Mouse (Mus musculus) E14TG2a.4 (cell line): Measurements from ENCODE around the gene Tmem235.
A peak's percentile ranks its signal among the peaks of the same experiment; 100 is the strongest.

Experiments
- H3K27me3 ChIP-seq: 2 replicates; pipeline ENCODE4 v1.6.1; 2014; ENCODE audit warnings: low read length, control low read depth; ENCODE audit not compliant: insufficient read depth
- H3K36me3 ChIP-seq: 2 replicates; pipeline ENCODE4 v1.6.1; 2014; ENCODE audit warnings: low read length, control low read depth; ENCODE audit not compliant: insufficient read depth
- H3K4me1 ChIP-seq: replicated peaks from 2 replicates; pipeline ENCODE4 v1.6.1; 2014; ENCODE audit warnings: low read depth, low read length, control low read depth
- H3K4me3 ChIP-seq: replicated peaks from 2 replicates; pipeline ENCODE4 v1.5.1; 2014; ENCODE audit warnings: mild to moderate bottlenecking, low read length
- H3K9me3 ChIP-seq: 2 replicates; pipeline ENCODE4 v1.6.1; 2014; ENCODE audit warnings: low read length, control low read depth
- CTCF ChIP-seq: conservative IDR thresholded peaks from 2 replicates; pipeline ENCODE4 v1.5.1; 2014; ENCODE audit warnings: low read length
- NANOG ChIP-seq: IDR thresholded peaks from 2 replicates; pipeline ENCODE4 v1.6.1; 2014; ENCODE audit warnings: borderline replicate concordance, low read length, mixed read lengths
- POU5F1 ChIP-seq: IDR thresholded peaks from 2 replicates; pipeline ENCODE4 v1.6.1; 2014; ENCODE audit warnings: low read length, borderline replicate concordance

Gene Tmem235

DNA sequence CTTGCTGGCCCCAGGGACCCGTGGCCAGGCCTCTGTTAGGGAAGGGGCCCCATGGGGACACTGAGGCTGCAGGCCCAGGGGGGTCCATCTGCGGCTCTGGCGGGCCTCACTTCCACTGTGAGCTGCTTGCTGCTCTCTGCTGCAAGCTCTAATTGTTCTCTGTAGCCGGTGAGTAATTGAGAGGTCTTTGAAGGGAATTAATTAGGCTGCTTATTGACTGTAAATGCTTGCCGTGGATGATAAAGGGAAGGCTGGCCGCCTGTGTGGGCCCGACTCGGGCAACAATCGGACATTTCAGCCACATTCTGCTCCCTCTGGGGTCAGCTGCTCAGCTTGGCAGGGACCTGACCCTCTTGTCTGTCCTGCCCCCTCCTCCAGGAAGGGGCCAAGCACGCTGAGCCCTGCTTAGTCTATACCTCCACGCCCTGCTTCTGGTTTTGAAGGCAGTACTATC, 29.4 kb downstream of the Tmem235 start:
- Histone ChIP-seq H3K9me3 (peaks cover 23% of the 10 kb centered on the region), H3K4me3 (peak overlapping the region; percentile 79), H3K36me3 (0 out of 2 replicates have a peak, but pooled peaks cover 16% of the 10 kb centered on the region), H3K27me3 (no peaks in the 10 kb centered on the region), H3K4me1 (peaks cover 89% of the 10 kb centered on the region)
- TF ChIP-seq CTCF, result no peak
- no peak for TF ChIP-seq NANOG
- TF ChIP-seq POU5F1, result no peak

DNA sequence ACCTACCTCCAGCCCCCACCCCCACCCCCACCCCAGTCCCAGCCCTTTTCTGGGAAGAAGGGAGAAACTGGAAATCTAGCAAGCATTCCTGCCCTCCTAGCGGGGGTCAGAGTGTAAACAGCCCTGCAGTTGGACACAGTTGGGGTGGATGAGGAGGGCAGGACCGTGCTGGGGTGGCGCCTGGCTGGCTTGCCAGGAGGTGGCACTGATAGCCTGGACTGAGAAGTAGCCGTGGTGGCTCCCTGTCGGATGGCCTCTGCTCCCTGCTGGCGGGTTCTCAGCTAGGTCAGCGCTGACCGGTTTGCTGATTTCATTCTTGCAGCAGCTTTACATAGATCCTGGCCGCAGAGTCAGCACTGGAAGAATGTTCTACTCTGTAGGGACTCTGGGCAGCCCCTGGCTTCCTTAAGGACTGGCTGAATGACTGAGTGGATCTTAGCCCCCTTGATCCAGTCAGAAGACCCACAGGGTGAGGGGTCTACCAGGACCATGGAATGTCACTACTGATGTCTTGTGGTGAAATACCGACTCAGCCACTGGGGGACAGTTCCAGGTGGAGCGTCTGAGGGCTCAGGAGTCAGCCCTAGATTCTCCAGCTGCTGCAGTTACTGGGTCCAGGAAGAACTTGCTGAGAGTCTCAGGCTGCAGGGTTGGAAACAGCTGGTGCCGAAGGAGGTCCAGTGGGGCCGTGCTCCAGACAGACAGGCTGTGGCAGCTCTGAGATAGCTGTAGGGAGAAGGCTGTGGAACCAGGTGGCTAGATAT, 30.1 kb downstream of the Tmem235 start:
- 0 out of 2 replicates have a peak, but pooled peaks cover 15% of the 10 kb centered on the region for H3K36me3 ChIP-seq
- peak overlapping the region; percentile 67 for H3K4me3 ChIP-seq
- TF ChIP-seq NANOG (no peak), CTCF (no peak), POU5F1 (no peak)
- no peaks in the 10 kb centered on the region for H3K27me3 ChIP-seq
- peaks cover 95% of the 10 kb centered on the region for H3K4me1 ChIP-seq
- H3K9me3 ChIP-seq, result peaks cover 15% of the 10 kb centered on the region

DNA sequence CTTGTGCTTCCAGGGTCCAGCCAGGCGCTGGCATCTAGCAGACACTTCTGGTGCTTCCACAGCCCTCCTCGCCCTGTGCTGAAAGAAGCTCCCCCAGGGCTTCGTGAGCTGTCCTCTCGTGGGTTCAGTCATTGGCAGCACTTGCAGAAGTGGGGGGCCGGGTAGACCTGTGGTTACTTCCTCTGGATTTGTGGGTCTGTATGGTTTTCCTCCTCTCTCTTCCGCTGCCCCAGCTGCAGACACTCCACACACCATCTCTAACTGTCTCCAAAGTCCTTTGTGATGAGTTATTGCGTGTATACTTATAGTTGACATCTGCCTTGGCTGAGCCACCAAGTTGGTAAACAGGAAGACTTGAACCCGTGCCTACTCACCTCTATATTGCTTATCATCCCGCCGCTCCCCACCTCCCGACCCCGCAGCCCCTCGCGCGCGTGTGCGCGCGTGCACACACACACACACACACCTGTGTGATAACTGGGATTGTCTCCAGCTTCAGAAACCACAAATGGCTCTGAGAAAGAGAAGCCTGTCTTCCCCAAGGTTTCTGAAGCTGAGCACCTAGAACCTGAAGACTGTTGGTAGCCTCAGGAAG, 31.1 kb downstream of the Tmem235 start:
- H3K4me1 ChIP-seq, result peaks cover 92% of the 10 kb centered on the region
- TF ChIP-seq CTCF (no peak), POU5F1 (no peak), NANOG (no peak)
- H3K27me3 ChIP-seq, result no peaks in the 10 kb centered on the region
- peaks cover 5% of the 10 kb centered on the region for H3K9me3 ChIP-seq
- peak overlapping the region; percentile 67 for H3K4me3 ChIP-seq
- 0 out of 2 replicates have a peak, but pooled peaks cover 5% of the 10 kb centered on the region for H3K36me3 ChIP-seq

DNA sequence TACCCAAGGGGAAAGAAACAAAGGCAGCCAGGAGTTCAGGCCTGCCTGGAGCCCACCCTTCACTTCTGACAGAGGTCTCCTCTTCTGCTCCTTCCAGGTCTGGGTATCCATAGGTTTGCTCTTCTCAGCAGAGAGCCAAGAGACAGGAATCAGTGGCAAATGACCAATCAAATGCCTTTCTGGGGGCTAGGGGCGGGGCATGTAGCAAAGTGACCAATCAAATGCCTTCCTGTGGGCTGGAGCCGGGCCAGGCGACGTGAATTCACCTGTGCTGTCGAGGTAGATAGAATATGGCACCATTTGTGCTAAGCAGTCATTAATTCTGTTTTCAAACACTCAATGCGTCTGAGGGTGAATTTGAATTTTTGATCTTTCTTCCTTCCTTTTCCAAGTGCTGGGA, 31.6 kb downstream of the Tmem235 start:
- H3K9me3 ChIP-seq, result no peaks in the 10 kb centered on the region

DNA sequence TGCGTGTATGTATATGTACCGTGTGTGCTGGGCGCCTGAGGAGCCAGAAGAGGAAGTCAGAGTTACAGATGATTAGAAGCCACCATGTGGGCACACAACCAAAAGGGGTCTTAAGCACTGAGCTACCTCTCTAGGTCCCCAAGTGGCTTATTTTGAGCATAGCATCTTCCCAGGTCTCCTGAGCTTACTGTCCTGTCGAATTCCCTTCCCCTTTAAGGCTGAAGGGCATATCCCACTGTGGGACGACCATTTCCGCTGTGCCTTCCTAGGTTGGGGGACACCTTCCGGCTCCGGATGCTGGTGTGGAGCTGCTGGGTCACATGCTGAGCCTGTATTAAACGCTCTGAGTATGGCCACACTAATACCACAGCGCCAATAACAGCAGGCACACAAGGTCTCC, 34.1 kb downstream of the Tmem235 start:
- H3K36me3 ChIP-seq, result no peaks in the 10 kb centered on the region
- TF ChIP-seq CTCF (peak; percentile 23), POU5F1 (no peak)
- no peaks in the 10 kb centered on the region for H3K9me3 ChIP-seq
- no peaks in the 10 kb centered on the region for H3K27me3 ChIP-seq
- peaks cover 68% of the 10 kb centered on the region for H3K4me1 ChIP-seq
- H3K4me3 ChIP-seq, result peak overlapping the region; percentile 37

More for the DNA sequence above, 31.6 kb downstream of the Tmem235 start:
- no peaks in the 10 kb centered on the region for H3K27me3 ChIP-seq
- no peak for TF ChIP-seq CTCF
- TF ChIP-seq POU5F1, result no peak
- no peak for TF ChIP-seq NANOG
- peak overlapping the region; percentile 67 for H3K4me3 ChIP-seq
- H3K36me3 ChIP-seq, result no peaks in the 10 kb centered on the region
- peaks cover 89% of the 10 kb centered on the region for H3K4me1 ChIP-seq

DNA sequence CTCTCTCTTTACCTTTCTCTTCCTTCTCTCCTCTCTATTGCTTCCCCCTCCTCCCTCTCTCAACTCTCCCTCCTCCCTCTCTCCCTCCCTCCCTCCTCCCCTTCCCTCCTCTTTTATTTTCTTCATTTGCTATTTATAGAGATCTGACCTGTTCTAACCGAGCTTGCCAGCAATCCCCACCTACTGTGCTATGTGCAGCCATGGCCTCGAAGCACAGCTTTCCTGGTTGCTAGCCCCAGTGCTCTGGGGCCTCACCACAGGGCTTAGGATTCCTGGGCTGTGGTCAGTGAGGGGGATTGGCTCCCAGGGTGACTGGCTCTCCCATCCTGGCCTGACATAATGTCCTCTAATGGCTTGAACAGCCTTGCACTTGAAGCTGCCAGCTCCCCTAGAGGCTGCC, 36.0 kb downstream of the Tmem235 start:
- Histone ChIP-seq H3K9me3 (no peaks in the 10 kb centered on the region), H3K36me3 (no peaks in the 10 kb centered on the region), H3K4me3 (no peak overlapping the region), H3K27me3 (no peaks in the 10 kb centered on the region), H3K4me1 (peaks cover 57% of the 10 kb centered on the region)
- TF ChIP-seq CTCF (no peak), POU5F1 (no peak), NANOG (no peak)

DNA sequence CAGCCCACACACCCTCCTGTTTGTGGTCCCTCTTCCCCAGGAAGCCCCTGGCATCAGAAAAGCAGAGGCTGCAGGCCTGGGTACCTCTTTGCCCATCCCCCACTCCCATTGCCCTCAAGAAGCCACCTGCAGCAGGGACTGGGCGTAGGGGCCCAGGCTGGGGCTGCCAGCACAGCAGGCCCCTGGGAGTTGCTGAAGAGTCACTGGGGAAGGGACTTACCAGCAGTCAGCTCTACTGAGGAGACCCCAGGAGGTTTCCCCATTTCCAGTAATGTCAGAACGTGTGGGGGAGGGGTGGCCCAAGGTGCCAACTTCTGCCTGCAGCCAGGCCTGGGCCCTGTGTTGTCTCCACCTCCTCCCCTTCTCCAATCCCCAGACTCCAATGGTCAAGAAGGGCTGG, 41.7 kb downstream of the Tmem235 start:
- TF ChIP-seq NANOG (no peak), CTCF (no peak), POU5F1 (no peak)
- no peaks in the 10 kb centered on the region for H3K9me3 ChIP-seq
- peaks cover 62% of the 10 kb centered on the region for H3K4me1 ChIP-seq
- H3K4me3 ChIP-seq, result peak overlapping the region; percentile 41
- no peaks in the 10 kb centered on the region for H3K27me3 ChIP-seq
- no peaks in the 10 kb centered on the region for H3K36me3 ChIP-seq

DNA sequence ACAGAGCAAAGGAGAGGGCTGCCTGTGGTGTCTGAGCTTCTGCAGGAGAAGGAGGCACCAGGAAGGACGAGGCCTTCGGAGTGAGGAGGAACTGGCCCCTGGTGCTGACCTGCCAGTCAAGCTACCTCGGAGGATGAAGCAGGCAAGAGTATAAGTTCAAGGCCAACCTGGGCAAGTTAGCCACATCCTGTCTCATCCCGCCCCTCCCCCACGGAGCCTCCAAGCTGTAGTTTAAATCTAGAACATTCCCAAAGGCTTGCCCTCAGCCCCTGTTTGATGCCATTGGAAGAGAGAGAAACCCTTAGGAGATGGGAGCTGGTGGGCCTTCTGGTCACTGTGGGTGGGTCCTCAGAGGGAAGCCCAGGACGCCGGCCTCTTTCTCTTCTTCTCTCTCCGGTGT, 43.9 kb downstream of the Tmem235 start:
- TF ChIP-seq POU5F1 (no peak), CTCF (no peak), NANOG (no peak)
- Histone ChIP-seq H3K27me3 (no peaks in the 10 kb centered on the region), H3K4me3 (no peak overlapping the region), H3K4me1 (peaks cover 68% of the 10 kb centered on the region), H3K9me3 (no peaks in the 10 kb centered on the region), H3K36me3 (no peaks in the 10 kb centered on the region)

DNA sequence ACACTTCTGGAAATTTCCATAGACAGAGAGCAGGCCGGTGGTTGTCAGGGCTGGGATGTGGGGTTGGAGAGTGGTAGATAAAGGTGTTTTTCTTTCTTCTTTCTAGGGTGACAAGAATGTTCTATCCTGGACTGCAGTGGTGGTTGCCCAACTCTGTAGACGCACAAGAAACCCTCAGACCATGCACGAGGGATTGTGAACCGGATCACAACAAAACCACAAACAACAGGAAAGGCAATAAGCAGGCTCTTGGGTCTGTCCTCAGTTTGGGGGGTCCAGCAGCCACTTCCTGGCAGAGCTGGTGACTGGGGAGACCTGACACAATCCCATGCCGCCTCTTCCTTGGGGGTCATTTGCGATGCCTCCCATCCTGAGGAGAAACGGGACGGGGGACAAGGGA, 48.8 kb downstream of the Tmem235 start:
- Histone ChIP-seq H3K4me3 (no peak overlapping the region), H3K27me3 (no peaks in the 10 kb centered on the region), H3K9me3 (no peaks in the 10 kb centered on the region), H3K36me3 (no peaks in the 10 kb centered on the region), H3K4me1 (peaks cover 78% of the 10 kb centered on the region)
- TF ChIP-seq CTCF (no peak), POU5F1 (no peak), NANOG (no peak)
